Mouse (Mus musculus) R1 (cell line): Measurements from ENCODE around the gene H2-T24.
A peak's percentile ranks its signal among the peaks of the same experiment; 100 is the strongest.
"Not testable (repeated sequence)": the region's sequence is repeated elsewhere in the genome, so short reads cannot be mapped to it uniquely, and the experiment has no call there.

Source experiments
- DNase-seq: peaks from one replicate; pipeline ENCODE4 v3.0.0-alpha.2; 2018; ENCODE audit warnings: low read depth, low spot score

The H2-T24 gene

GRCm38 (mm10) chr17:36023710-36024654, 3.6 kb upstream of the H2-T24 start:
- DNase-seq = peak; percentile 28

- DNase-seq = no peak
Observed at GRCm38 (mm10) chr17:36022922-36023321, 2.6 kb upstream of the H2-T24 start.

- no peak for DNase-seq
Observed at GRCm38 (mm10) chr17:36022098-36022497, 1.7 kb upstream of the H2-T24 start.

DNA sequence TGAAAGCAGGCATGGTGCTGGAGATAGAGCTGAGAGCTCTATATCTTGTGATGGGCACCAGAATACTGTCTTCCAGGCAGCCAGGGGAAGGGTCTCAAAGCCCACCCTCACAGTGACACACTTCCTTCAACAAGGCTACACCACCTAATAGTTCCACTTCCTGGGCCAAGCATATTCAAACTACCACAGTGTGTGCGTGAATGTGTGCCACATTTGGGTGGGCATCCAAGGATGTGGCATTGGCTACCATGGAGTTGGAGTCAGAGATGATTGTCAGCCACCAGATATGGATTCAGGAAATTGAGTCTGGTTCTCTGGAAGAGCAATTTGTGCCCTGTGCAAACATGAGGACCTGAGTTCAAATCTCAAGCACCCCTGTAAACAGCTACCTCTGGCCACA, 949 bp upstream of the H2-T24 start:
- DNase-seq = no peak

DNA sequence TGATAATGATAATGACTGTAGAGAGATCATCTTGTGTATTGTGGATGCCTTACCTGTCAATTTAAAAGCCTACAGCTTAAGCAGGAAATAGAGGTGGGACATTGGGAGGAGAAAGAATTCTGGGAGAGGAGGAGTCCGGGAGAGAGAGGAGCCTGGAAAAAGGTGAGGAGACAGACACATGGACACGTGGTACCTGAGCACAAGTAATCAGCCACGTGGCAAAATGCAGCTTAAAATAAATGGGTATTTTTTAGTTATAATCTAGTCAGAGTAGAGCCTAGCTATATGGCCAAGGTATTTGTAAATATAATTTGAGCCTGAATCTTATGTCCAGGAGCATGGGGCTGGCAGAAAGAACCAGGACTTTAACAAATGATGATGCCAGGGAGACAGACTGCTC, 841 bp downstream of the H2-T24 start:
- DNase-seq = no peak

DNA sequence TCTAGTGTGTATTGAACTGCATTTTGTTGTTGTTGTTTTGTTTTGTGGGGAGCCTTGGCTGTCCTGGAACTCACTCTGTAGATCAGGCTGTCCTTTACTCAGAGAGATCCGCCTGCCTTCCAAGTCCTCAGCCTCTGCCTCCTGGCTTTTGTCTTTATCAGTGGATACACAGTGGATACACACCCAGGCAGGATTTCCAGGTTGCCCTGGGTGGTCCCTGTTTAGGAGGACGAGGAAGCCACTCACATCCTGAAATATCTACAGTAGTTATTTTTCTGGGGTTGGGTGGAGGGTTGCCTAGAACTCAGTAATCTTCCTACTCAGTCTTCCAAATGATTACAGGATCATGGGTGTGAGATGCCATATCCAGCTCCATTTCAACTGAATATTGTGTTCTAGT, 1.4 kb downstream of the H2-T24 start:
- no peak for DNase-seq

GRCm38 (mm10) chr17:36017046-36017445, 3.3 kb downstream of the H2-T24 start:
- DNase-seq = no peak

DNA sequence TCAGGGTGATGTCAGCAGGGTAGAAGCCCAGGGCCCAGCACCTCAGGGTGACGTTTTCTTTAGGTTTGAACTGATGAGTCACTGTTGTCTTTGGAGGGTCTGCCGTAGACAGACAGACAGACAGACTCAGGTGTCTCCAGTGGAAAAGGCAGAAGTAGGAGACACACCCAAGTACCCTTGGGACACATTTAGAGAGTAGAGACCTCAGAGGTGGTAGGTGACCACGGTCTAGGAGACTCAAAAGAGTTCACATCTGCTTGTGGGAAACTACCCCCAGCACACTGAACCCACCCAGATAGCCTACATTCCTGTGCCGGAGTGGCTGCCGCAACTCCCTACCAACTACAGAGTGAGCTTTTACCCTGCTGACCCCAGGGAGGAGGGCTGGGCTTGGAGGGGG, 5.4 kb downstream of the H2-T24 start:
- DNase-seq = no peak

DNA sequence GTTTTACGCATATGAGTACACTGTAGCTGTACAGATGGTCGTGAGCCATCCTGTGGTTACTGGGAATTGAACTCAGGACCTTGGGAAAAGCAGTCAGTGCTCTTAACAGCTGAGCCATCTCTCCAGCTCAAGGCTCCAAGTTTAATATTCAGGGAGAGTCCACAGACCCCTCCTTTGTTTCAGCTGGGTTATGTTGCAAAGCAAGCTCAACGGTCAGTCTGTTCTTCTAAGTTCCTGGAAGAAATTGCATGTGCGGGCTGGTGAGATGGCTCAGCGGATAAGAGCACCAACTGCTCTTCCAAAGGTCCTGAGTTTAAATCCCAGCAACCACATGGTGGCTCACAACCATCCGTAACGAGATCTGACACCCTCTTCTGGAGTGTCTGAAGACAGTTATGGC, 16.0 kb downstream of the H2-T24 start:
- not testable (repeated sequence) for DNase-seq

DNA sequence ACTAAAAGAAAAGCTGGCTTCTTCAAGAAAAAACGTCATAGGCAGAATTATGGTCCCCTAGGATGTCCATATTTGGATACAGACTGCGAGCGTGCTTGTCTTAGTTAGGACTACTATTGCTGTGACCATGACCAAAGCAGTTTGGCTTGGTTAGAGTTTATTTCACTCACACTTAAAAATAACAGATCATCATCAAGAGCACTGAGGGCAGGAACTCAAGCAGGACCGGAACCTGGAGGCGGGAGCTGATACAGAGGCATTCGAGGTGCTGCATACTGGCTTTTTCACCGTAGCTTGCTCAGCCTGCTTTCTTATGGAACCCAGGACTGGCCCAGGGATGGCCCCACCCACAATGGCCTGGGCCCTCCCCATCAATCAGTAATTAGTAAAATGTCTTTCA, 17.0 kb downstream of the H2-T24 start:
- no peak for DNase-seq

GRCm38 (mm10) chr17:36001966-36002365, 18.4 kb downstream of the H2-T24 start:
- peak; percentile 91 for DNase-seq

DNA sequence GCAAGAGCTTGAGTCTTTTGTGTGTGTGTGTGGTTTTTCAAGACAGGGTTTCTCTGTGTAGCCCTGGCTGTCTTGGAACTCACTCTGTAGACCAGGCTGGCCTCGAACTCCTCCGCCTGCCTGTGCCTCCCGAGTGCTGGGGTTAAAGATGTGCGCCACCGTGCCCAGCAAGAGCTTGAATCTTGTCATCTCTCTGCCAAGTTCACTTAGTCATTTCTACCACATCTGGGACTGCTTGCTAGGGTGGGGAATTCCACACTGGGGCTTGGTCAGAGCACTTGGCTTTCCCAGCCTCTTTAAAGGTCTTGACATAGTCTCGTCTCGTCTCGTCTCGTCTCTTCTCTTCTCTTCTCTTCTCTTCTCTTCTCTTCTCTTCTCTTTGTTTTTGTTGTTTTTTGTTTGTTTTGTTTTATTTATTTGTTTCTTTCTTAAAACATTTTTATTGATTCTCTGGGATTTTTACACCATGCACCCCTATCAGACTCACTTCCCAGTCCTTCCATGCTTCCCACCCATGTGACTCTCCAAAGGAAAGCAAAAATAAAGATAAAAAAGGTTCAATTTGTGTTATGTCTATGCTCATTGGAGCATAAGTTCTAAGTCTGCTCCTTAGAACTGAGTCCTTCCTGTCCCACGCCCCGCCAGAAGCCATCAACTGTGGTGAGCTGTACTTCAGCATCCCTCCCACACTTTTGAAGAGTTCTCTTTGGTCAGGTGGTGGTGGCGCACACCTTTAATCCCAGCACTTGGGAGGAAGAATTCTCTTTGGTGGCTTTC, 19.1 kb downstream of the H2-T24 start:
- DNase-seq = peak; percentile 45

- no peak for DNase-seq
Observed at GRCm38 (mm10) chr17:36000349-36000748, 20.0 kb downstream of the H2-T24 start.

DNA sequence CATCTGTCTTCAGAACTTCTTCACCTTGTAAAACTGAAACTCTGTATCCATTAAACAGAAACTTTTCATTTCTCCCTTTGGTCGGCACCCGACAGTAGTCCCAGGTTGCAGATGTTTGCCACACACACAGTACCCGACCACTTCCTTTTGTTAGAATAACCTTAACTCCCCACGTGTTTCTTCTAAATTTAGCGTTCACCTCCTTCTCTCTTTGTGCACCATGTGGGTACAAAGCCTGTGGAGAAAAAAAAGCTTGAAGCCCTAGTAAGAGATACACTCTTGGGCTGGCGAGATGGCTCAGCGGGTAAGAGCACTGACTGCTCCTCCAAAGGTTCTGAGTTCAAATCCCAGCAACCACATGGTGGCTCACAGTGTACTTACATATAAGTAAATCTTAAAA, 21.0 kb downstream of the H2-T24 start:
- no peak for DNase-seq

DNA sequence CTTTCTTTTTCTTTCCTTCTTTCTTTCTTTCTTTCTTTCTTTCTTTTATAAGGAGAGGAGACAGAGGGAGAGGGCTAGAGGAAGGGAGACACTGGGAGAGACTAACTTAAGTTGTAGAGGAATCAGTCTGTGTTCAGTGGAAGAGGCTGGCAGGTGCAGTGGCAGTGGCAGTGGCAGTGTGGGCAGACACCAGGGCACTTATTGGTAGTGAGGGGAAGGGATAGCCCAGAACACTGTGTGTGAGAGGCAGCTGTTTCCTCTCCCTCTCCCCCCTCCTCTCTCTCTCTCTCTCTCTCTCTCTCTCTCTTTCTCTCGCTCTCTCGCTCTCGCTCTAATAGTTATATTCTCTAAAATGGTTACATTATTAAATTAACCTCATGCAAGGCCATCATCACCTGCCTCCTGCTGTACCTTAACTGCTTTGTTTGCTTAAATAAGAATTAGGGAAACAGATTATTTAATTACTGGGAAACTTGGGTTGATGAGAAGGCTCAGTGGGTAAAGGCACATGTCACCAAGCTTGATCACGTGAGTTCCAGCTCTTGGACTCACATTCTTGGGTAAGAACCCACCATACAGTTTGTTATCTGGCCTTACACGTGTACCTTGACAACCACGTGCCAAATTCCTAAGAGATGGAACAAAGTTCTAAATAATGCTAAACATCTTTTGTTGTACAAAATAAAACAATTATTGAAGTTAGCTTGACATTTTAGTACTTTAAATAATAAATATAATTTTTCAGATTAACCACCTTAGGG, 21.6 kb downstream of the H2-T24 start:
- no peak for DNase-seq

- peak; percentile 77 for DNase-seq
Observed at GRCm38 (mm10) chr17:35997713-35998510, 22.4 kb downstream of the H2-T24 start.

- DNase-seq = peak; percentile 98
Observed at GRCm38 (mm10) chr17:35996949-35997348, 23.4 kb downstream of the H2-T24 start.

GRCm38 (mm10) chr17:35994879-35995240, 25.5 kb downstream of the H2-T24 start:
- DNase-seq = no peak

DNA sequence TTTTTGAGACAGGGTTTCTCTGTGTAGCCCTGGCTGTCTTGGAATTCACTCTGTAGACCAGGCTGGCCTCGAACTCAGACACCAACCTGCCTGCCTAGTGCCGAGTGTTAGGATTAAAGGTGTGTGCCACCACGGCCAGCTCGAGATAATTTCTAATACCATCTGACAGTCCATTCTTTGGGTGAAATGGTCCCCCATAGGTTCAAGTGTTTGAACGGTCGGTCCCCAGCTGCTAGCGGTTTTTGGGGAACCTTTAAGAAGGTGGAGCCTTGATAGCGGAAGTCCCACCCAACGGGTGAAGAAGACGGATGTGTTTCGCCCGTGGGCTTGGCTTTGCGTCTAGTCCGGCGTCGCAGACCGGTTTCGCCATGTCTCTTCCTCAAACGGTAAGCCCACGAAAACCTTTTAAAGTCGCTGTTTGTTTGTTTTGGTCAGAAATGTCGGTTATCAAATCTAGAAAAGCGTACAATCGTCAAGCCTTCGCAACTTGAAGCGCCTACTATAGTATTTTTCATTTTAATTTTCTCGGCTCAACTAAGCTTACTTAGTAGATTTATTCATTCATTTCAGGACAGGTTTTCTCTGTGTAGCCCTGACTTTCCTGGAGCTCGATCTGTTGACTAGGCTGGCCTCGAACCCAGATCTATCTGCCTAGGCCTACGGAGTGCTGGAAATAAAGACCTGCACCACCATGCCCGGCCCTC, 26.0 kb downstream of the H2-T24 start:
- DNase-seq = peak; percentile 89

DNA sequence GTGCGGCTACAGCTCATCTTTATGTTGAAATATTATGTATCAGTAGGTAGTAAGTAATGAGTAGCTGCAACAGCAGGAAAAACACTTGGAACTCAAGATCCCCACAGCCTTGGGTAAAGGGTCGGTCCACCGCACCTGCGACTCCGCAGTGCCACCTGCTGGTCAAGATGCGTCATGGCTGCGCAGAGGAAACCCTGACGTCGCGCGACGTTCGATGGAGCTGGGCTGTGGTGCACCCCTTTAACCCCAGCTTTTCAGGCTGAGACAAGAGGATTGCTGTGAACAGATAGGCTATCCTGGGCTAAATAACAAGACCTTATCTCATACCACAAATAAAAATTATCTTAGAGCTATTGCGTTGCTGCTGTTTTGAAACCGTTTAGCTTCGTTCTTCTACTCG, 26.7 kb downstream of the H2-T24 start:
- peak; percentile 84 for DNase-seq

GRCm38 (mm10) chr17:35991781-35992180, 28.6 kb downstream of the H2-T24 start:
- DNase-seq = peak; percentile 56
